Mouse (Mus musculus) fat pad, adult 2 months (tissue): Measurements from ENCODE around the gene 6030408B16Rik.

Experiments used
- DNase-seq: peaks from one replicate; pipeline ENCODE4 v3.0.0-alpha.2; 2011; ENCODE audit warnings: low read depth, low spot score; ENCODE audit errors: extremely low read depth

The 6030408B16Rik gene

DNA sequence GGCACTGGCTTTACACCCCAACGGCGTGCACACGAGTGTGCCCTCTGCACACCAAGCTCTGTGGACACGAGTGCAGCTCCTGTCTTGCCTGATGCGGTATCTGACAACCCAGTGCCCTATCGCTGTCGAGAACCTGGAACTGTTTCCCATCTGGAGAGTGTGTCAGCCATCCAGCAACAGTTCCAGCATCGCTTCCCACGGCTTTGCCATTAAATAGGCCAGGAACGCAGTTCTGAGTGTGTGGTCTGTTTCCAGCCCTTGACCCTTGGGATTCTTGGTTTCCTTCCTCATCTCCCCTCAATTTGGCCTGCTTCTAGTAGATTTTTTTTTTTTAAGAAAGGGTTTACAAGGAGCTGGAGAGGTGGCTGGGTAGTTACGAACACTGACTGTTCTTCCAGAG lies 3.1 kb downstream of the 6030408B16Rik start:
- no peak for DNase-seq

DNA sequence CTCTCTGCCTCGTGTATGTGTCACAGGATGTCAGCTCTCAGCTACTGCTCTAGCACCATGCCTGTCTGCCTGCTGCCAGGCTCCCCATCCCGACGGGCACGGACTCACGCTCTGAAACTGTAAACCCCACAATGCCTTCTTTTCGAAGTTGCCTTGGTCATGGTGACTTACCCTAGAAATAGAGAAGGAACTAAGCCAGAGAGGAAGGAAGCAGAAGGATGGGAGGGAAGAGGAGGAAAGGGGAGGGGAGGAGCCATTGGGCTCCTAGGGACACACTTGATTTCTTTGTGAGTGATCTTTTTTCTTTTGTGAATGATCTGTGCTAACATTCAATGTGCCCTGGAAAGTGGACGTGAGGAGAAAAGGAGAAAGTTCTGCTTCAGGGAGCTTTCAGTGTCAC lies 5.0 kb downstream of the 6030408B16Rik start:
- no peak for DNase-seq

DNA sequence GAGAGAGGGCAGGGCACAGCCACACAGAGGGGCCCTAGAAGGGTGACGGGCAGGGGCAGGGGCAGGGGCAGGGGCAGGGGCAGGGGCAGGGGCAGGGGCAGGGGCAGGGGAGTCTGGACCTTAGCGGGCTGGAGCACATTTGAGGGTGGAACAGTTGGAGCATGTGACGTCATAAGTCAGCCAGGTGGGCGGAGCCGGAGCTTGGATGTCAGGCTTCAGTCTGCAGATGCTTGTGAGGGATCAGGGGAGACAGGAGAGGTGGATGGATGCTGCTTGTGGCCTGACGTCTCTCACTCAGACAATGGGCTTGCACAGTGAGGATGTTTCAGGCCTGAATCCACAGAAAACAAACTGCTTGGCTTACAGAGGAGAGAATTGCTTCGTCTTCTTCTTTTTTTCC lies 5.5 kb downstream of the 6030408B16Rik start:
- DNase-seq, result no peak

DNA sequence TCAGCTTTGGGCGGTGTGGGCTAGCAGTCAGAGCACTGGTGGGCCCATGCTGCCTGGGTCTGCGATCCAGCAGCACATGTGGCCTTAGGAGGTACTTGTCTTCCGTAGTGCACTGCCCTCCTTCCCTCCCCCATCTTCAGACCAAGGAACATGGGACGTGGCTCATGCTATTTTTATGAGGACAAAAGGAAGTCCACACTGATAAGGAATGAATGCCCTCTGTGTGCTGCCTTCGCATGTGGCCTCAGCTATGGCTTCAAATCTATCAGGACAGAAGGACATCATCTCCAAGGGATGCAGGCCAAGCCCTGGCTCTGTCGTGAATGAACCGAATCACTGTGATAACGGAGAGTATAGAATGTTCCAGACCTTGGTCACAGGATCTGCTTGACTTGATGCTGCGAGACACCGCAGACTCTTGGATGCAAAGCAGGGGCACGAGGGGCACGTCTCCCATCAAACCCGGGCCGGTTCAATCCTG lies 6.5 kb downstream of the 6030408B16Rik start:
- no peak for DNase-seq

DNA sequence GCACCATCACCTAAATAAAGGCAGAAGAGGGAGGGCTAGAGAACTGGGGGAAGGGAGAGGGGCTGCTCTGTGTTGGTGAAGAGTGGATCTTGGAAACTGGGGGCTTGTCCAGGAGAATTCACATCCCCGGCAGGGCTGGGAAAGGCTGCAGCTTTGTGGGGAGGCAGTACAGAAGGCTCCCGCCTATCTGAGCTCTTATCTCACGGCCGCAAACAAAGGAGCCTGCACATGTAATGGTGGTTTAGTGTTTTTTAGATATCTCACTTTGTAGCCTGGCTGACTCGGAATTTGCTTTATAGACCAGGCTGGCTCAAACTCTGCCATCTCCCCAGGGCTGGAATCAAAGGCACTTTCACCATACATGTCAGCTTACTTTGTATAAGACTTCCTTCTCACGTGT lies 7.1 kb downstream of the 6030408B16Rik start:
- no peak for DNase-seq

DNA sequence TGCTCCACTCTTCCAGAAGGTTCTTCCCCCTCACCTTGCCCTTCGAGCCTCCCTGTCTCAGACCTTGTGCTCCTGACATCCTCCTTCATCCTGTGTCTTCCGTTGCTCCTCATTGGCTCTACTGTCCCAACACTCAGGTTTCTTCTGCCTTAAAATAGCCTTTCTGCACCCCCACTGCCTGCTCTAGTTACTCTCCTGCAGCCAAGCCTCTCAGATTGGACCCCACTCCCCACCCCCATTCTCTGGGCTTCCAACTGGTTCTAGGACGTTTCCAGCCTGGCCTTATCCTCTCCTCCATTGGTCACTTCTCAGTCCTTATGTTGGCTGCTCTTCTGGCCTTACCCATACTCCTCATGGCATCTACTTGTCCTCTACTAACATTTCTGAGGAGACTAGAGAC lies 9.2 kb downstream of the 6030408B16Rik start:
- DNase-seq, result no peak

DNA sequence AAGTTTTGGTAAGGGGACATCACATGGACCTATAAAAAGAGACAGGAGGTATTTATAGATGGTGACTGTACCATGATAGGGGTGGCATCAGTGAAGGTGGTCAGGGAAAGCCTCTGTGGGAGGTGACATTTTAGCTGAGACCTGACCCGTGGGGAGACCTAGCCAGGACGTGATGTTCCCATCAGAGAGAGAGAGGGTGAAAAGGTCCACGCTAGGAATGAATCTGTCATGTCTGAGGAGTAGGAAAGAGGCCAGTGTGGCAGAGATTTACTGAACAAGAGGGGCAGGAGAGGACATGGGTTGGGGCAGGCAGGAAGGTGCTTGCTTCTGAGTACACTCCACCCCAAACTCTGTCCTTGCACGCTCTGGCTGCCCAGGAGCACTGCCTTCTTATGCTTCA lies 10.8 kb downstream of the 6030408B16Rik start:
- DNase-seq, result no peak

DNA sequence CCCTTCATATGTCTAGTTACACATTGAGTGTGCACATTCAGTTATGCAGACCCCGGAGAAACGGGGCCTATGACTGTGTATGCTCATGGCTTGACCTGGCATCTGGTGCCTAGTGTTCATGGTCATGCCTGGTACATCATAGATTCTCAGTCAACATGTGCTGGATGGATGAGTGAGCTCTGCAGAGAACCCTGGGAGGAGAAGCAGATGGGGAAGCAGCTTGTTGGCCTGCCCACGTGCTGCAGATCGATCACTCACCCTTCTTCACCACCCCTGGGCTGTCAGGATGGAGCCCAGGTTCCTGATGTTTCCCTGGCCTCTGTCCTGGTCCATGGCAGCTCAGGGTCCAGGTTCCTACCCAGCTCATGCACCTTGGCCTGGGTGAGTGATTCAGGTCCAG lies 13.4 kb downstream of the 6030408B16Rik start:
- no peak for DNase-seq

DNA sequence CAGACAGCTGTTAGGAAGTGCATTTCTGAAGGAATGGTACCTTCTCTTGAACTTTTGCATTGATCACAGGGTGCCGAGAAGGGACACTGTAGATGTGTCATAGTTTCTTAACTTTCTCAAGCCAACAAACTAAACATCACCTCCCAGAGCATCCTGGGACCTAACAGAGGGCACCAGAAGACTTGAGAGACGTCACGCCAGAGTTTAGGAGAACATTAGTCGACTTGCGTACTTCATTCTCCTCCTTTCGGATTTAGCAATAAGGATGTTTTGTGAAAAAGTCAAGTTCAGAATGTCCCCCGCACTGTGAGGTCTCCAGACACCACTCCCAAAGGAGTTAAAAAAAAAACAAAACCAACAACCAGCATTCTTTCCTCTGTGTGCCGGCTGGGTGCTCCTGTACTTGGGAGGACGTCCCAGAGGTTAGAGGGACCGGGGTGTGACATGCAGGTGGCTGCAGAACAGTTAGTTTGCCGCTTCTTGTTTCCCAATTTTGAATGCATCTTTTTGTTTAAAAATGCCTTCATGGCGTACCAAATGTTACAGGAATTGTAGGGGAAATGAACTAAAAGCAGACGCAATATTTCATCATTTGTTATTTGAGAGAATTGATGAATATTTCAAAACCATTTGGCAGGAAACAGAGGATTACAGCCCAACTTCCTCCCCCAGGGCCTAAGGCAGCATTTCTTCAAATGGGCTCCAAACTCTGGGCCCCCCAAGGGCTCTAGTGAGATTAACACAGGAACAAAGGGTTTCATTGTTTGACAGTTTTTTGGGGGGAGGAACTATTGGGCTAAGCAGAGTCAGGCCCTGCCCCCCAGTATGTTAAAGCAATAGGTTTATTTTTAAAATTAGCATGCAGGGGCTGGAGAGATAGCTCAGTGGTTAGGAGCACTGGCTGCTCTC lies 15.7 kb downstream of the 6030408B16Rik start:
- peak; percentile 42 for DNase-seq

DNA sequence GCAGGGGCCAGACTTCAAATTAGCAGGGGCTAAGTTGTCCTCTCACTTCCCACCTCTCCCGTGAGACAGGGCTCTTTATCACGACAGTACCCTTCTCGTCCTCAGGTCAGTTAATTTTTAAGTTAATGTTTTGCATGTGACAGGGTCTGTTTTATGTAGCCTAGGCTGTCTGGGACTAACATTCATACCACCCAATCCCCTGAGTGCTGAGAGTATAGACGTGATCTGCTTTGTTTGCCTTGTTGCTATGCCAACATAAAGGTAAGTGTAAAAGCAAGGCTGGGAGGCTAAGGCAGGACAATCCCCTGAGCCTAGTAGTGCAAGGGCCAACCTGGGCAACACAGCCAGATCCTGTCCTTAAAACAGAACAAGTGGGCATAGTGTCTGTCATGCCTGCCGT lies 16.5 kb downstream of the 6030408B16Rik start:
- DNase-seq, result no peak

DNA sequence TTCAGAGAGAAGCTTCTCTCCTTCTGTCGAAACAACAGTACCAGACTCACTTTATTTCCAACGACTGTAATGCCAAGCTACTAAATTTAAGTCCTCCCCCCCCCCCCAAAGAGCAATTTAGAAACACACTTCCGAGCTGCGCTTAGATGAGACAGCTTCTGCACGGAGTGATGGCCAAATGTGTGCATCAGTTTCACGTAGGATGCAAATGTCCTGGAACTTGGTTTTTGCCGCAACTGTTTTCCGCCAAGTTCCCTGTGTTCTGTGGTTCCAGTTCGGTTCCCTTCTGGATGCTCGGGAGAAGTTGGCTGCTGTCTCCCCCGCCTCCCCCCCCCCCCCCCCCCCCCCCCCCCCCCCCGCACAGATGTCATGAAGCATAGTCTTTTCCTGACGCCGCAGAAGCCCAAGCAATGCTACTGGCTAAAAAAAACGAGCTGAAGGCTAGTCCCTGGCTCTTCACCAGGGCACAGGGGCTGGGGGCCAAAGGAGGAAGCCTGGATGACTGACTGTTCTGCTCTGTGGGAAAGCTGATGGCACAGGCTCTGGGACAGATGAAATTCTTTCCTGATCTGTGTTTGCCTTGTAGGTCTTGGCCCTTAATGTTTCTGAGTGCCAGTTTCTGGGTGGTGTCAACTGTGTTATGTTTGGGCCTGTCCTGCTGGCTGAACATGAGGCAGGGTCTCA lies 18.2 kb downstream of the 6030408B16Rik start:
- no peak for DNase-seq

DNA sequence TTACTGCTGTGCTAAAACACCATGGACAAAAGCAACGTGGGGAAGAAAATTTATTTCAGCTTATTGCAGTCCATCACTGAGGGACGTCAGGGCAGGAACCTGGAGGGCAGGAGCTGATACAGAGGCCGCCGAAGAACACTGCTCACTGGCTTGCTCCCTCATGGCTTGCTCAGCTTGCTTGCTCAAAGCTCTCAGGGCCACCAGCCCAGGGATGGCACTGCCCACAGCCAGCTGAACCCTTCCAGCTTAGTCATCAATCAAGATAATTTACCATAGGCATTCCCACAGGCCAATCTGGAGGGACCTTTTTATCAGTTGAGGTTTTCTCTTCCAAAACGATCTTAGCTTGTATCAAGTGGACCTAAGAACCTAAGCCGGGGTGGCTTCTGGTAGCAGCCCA lies 19.0 kb downstream of the 6030408B16Rik start:
- no peak for DNase-seq

DNA sequence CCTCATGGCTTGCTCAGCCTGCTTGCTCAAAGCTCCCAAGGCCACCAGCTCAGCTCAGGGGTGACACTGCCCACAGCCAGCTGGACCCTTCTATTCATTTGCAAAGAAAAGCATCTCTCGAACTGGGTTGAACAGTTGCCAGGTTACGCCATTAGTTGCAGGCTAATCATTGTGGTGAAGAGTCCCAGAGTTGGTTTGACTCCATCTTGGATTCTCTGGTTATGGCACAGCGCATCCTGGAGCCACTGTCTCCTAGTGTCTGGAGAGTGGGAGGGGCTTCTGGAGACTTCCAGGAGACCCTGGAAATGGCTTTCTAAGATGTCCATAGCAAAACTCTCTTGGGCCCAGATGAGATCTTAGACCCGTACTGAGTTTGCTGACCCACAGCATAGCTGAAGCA lies 22.4 kb downstream of the 6030408B16Rik start:
- no peak for DNase-seq

DNA sequence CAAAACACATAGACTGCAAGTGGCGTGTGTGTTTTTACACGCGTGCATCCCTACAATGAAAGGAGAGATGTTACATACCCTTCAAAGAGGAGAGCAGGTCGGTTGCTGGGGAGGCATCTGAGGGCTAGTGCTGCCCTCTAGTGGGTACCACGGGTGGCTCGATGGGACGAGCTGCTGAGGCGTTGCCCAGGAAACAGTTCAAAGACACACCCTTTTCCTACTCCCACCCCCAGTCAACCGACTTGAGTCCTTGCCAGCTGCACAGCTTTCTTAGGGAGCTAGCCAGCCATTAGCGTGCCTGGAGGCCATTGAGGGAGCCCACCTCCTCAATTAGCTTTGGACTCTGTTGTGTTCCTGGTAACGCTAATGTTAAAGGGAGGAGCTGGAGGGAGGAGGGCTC lies 22.8 kb downstream of the 6030408B16Rik start:
- DNase-seq, result no peak

DNA sequence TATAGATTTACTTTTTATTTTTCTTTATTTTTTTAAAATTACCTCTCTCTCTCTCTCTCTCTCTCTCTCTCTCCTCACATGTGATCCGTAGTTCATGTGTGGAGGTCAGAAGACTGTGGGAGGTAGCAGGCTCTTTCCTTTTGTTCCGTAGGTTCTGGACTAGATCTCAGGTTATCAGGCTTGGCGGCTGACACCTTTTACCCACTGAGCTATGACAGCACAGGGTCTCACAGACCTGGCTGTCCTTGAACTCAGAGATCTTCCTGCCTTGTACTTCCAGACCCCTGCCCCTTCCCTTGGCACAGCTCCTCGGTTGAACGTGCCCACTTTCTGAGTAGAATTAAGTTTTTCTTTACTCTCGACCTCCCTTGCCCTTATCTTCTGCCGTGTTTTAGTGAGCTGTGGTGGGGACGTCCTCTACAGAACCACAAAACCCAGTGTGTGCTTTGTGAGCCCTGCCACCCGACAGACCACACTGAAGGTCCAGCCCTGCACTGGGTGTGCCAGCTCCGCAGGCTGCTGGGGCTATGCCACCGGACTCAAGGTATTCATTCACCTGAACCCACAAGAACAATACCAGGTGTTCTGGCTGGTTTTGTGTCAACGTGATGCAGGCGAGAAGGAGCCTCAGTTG lies 23.4 kb downstream of the 6030408B16Rik start:
- no peak for DNase-seq

DNA sequence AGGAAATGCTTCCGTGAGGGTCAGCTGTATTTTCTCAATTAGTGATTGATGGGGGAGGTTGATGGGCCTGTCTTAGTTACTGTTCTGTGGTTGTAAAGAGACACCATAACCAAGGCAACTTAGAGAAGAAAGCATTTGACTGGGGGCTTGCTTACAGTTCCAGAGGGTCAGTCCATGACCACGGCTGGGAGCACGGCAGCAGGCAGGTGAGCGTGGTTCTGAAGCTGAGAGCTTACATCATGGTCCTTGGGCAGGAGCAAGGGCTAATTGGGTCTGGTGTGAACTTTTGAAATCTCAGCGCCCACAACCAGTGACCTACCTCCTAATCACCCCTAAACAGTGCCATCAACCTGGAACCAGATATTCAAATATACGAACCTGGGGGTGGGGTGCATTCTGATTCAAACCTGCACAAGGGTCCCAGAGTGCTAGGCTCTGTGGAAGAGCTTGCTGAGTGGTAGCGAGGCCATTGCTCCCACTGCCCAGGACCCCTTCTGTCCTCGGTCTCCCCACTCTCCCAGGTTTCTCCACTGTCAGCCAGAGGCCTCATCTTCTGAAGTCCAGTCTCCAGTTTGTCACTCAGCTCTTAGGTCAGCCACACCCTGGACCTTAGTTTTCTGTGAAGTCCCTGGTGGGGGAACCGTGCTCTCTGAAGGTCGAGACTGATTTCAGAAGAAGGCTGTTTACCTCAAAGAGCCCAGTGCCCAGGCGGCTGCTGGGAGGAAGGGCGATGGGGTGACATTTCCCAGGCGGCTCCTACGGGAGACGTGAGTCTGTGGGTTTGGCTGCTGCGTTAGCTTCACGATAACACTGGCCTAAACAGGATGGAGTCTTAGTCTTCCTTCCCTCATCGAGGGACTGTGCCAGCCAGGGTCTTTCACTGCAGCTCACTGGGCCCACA lies 24.2 kb downstream of the 6030408B16Rik start:
- no peak for DNase-seq

DNA sequence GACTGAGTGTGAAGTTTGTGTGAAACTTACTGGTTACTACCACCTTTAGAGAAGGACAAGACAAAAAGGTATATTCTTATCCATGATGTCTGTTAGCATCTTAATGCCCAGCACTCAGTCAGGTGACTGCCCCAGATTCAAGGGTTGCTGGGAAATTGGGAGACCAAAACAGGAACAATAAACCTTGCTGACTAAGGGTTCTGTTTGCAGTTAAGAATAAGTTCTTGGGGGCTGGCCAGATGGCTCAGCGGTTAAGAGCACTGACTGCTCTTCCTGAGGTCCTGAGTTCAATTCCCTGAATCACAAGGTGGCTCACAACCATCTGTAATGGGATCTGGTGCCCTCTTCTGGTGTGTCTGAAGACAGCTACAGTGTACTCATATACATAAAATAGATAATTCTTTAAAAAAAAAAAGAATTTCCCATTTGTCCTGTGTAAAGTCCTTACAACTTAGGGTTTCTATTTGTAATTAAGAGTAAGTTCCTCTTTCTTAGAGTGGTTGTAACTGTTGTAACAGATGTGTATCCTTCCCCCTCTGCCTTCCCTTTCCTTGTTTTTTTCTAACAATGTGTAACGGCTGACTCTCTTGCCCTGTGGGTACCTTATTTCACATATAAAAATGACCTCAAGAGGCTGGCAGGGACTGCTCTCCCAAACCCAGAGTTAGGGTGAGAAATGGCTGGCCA lies 24.9 kb downstream of the 6030408B16Rik start:
- no peak for DNase-seq

DNA sequence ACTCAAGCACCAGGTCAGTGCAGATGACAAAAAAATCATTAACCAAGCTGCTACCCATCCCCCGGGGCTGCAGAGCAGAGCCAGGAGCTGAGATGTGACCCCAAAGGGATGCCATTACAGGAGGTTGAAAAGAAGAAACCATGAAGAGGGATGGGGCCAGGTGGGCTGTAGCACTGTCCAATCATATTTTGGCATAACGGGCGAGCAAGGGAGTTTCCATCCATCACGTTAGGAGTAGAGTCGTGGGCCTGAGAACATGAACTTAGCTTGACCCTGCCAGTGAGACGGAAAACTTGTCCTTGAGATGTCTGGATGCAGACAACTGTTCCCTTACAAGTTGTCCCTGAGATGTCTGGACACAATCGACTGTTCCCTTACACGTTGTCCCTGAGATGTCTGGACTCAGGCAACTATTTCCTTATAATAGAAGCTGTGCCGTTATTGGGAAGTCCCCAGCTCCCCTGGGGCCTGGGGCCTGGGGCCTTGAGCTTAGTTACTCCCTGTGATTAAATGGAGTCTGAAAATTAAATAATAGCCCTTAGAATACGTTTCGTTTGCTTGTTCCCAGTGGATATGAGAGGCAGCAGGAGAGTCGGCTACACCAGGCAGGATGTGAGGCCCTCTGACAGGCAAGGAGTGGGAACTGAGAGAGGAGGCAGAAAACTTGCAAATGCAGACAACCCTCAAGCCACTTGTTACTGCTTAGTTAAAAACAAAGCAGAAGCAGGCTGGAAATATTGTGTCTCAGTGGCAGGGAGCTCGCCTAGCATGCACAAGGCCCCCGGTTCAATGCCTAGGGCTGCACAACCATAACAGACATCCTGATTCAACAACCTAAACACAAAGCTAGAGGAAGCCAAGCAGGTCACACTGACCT lies 26.1 kb downstream of the 6030408B16Rik start:
- DNase-seq, result no peak

DNA sequence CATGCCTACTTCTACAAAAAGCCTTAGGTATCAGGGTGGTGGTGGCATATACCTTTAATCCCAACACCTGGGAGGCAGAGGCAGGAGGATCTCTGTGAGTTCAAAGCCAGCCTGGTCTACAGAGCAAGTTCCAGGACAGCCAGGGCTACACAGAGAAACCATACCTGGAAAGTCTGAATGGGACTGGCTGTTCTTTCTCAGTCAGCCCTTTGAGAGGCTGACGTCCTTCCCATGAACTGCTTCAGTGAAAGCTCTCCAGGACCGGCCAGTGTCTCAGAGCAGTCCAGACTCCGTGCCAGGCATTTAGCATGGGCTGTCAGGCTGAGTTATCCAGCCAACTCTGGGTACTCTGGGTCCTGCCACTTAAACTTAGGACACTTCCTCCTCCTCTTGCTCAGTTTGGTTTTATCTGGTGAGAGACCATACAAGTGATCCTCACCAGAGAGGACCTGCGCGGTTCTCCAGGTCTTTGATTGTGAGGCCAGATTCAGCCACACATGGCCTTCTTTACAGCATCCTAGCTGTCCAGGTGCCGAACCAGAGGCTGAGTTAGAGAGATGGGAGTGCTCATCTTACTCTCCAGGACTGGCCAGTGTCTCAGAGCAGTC lies 27.1 kb downstream of the 6030408B16Rik start:
- DNase-seq, result no peak
